Mouse (Mus musculus): Measurements from ENCODE around the gene Slco2a1.

DNA sequence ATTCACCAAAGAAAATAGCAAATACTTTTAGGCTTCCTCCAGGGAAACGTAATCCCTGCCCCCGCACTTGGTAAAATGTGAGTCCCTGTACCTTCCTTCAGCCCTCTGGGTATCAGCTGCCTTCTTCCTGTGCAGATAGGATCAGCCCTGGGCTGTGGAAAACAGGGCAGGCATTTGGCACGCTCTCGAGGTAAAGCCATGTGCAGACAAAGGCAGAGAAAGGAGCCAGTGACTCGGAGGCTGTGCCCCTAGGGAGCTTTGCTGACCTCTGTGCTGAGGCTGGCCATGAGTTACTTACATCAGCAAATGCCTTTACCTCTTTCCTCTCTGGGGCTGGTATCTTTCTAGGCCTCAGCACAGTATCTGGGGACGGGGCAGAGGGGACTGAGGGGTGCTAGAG is 4.4 kb downstream of the Slco2a1 start:
- TF ChIP-seq CTCF (conservative IDR thresholded peaks at IDR 0.05; ENCODE audit: low read length), result no peak
- TF ChIP-seq POU5F1 (IDR thresholded peaks at IDR 0.05; ENCODE audit: borderline replicate concordance, low read length), result no peak
- no peak for TF ChIP-seq NANOG (IDR thresholded peaks at IDR 0.05; ENCODE audit: borderline replicate concordance, low read length)

Measured in E14TG2a.4 (cell line).